Mouse (Mus musculus) ES-E14 (cell line): ENCODE measurements around the gene Lin54. TPM values are rescaled to one million over a fixed set of nuclear protein-coding genes. Genes with fewer than 3 reads are reported as not detected.

Experiments used
- DNase-seq: peaks from one replicate; pipeline ENCODE4 v3.0.0-alpha.2; 2013; ENCODE audit warnings: low read depth, low spot score
- H3K27ac ChIP-seq: 2 replicates; pipeline ENCODE4 v1.5.1; 2012; ENCODE audit warnings: low read depth, mild to moderate bottlenecking, low read length, moderate library complexity, mixed read lengths; ENCODE audit not compliant: poor library complexity, insufficient read depth, severe bottlenecking
- H3K36me3 ChIP-seq: 2 replicates; pipeline ENCODE4 v1.6.1; 2012; ENCODE audit warnings: mild to moderate bottlenecking, low read length, moderate library complexity, mixed read lengths; ENCODE audit not compliant: control insufficient read depth, poor library complexity, insufficient read depth, severe bottlenecking
- H3K4me1 ChIP-seq, 2 experiments: fragments of 150-350 bp in 1 of 2; sonication (generic) in 1 of 2; 2 replicates each; pipeline ENCODE4 v1.6.1; 2012; ENCODE audit warnings: low read length in 2 of 2, mild to moderate bottlenecking in 1 of 2, mixed read lengths in 1 of 2; ENCODE audit not compliant: control insufficient read depth in 2 of 2, insufficient read depth in 2 of 2, poor library complexity in 1 of 2
- H3K4me3 ChIP-seq, 2 experiments: fragments of 150-350 bp in 1 of 2; sonication (generic) in 1 of 2; 2 replicates each; pipeline ENCODE4 v1.5.1; 2012; ENCODE audit warnings: low read length in 2 of 2, low read depth in 1 of 2, mild to moderate bottlenecking in 1 of 2, mixed read lengths in 1 of 2; ENCODE audit not compliant: insufficient read depth in 1 of 2, poor library complexity in 1 of 2, severe bottlenecking in 1 of 2
- H3K9ac ChIP-seq: 2 replicates; pipeline ENCODE4 v1.6.1; 2012; ENCODE audit warnings: low read depth, mild to moderate bottlenecking, low read length, mixed read lengths; ENCODE audit not compliant: poor library complexity, insufficient read depth, severe bottlenecking
- H3K9me3 ChIP-seq: fragments of 150-350 bp; sonication (generic); 2 replicates; pipeline ENCODE4 v1.6.1; 2012; ENCODE audit warnings: low read depth, mild to moderate bottlenecking, low read length; ENCODE audit not compliant: control insufficient read depth, insufficient read depth
- CHD2 ChIP-seq: IDR thresholded peaks from 2 replicates; pipeline ENCODE4 v1.6.1; 2014; ENCODE audit warnings: mild to moderate bottlenecking, low read depth, low read length, inconsistent platforms
- HCFC1 ChIP-seq: IDR thresholded peaks from 2 replicates; pipeline ENCODE4 v1.6.1; 2012; ENCODE audit warnings: low read length, inconsistent platforms, borderline replicate concordance; ENCODE audit not compliant: insufficient read depth
- MAFK ChIP-seq: IDR thresholded peaks from 2 replicates; pipeline ENCODE4 v1.6.1; 2014; ENCODE audit warnings: mild to moderate bottlenecking, low read depth, low read length, inconsistent platforms; ENCODE audit not compliant: insufficient read depth
- ZC3H11A ChIP-seq: IDR thresholded peaks from 2 replicates; pipeline ENCODE4 v1.6.1; 2012; ENCODE audit warnings: low read depth, mild to moderate bottlenecking, inconsistent platforms, low read length, borderline replicate concordance
- ZNF384 ChIP-seq: IDR thresholded peaks from 2 replicates; pipeline ENCODE4 v1.6.1; 2012; ENCODE audit warnings: low read depth, low read length, inconsistent platforms
- in situ Hi-C, 2 experiments: fragments of 600-800 bp; cut with MboI; formaldehyde crosslinking; loops; one replicate each; pipeline ENCODE4 v1.15.1; 2025; ENCODE audit warnings: low sequenced_read_pairs in 2 of 2, inconsistent platforms in 1 of 2; ENCODE audit not compliant: unreplicated experiment in 2 of 2
- total RNA-seq: library from RNA; depleted of rRNA; stranded (reverse); fragments of 300-350 nt; gene quantifications from 2 replicates; pipeline ENCODE4 v1.2.3, GENCODE M21; 2012

The Lin54 gene
- total RNA-seq, 1 experiment = 27.8 TPM

DNA sequence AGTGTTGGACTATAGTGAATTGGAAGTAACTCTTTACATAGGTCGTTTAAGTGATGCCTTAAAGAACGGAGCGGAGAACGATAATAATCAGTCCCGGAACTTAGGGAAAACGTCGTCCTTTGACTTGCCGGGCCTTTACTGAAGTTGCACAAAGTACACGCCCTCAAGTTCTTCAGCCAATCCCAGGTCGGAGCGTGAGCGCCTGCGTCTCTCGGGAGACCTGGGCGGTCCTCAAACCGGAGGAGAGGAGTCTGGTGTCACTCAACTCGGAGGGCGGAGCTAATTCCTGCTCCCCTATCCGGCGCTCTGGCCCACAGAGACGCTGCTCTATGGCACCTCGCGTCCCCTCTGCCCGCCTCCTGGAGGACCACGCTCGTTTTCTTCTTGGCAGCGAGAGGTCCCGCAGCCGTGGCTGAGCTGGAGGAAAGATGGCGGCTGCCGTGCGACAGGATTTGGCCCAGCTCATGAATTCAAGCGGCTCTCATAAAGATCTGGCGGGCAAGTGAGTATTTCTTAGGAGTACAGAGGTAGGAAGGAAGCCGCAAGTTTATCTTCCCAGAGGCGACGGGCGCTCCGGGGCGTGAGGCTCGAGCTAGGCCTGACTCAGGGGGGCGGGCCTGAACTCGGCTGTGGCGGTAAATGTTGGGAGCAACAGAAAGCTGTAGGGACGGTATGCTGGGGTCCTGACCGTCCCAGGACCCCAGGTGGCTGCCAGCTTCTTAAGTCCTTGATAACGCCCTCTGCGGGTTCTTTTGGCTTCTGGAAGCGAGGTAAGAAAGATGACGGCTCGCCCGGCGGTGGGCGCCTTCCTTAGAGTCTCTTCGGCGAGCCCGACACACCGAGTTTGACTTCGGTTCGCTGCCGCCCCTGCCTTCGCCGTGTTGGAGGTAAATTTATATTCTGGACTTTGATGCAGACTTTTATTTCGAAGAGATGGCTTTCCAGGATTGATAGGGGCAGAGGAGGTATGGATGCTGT is 17.9 kb upstream of the Lin54 start, which contains the start of gene Cops4:
Gene Cops4, plus strand, starts transcription at position 261 of the 978 bp plus-strand sequence.
- TF ChIP-seq MAFK = no peak
- TF ChIP-seq CHD2 = no peak
- no peak for TF ChIP-seq ZC3H11A
- TF ChIP-seq HCFC1 = peak; percentile 81; the same call in 1 of the 2 replicates
- no peak for TF ChIP-seq ZNF384
- H3K9me3 ChIP-seq = no peaks in the 10 kb centered on the region; the same call in 1 of the 2 replicates
- H3K4me1 ChIP-seq = 0 out of 4 replicates have a peak, but pooled peaks cover 0 to 2% of the 10 kb centered on the region in 2 experiments
- peak within 1 kb of the TSS; percentile 85 for H3K9ac ChIP-seq
- peak within 1 kb of the TSS; percentile 93 to 96 for H3K4me3 ChIP-seq
- peak; percentile 98 for DNase-seq
- in situ Hi-C loops = no loop called here
- 0 out of 2 replicates have a peak within 1 kb of the TSS, but pooled peaks have one; percentile 4 for H3K27ac ChIP-seq
- H3K36me3 ChIP-seq = peaks cover 8% of the 10 kb centered on the region

DNA sequence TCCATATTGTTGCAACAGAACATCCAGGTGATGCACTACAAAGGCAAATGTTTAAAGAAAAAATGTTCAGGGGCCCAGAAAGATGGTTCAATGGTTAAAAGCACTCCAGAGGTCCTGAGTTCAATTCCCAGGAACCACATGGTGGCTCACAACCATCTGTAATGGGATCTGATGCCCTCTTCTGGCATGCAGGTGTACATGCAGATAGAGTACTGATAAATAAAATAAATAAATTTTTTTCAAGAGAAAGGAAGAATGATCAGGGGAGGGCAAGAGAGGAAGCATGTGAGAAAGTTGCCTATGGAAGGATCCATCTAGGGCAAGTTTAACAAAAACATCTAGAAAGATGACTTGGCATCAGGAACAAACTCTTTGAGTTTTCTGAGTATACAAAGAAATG is 12.1 kb upstream of the Lin54 start:
- DNase-seq = no peak
- in situ Hi-C loops = no loop called here
- Histone ChIP-seq H3K4me1 (0 out of 4 replicates have a peak, but pooled peaks cover 0 to under 1% of the 10 kb centered on the region in 2 experiments), H3K9me3 (no peaks in the 10 kb centered on the region), H3K36me3 (no peaks in the 10 kb centered on the region), H3K27ac (no peak overlapping the region), H3K9ac (no peak overlapping the region), H3K4me3 (no peak overlapping the region)
- TF ChIP-seq CHD2 = no peak
- TF ChIP-seq ZC3H11A = no peak
- TF ChIP-seq ZNF384 = no peak
- TF ChIP-seq HCFC1 = no peak
- TF ChIP-seq MAFK = no peak

GRCm38 (mm10) chr5:100509247-100509646 is 8.8 kb upstream of the Lin54 start:
- in situ Hi-C loops = no loop called here
- TF ChIP-seq ZC3H11A (no peak), HCFC1 (no peak), CHD2 (no peak), ZNF384 (no peak), MAFK (no peak)
- Histone ChIP-seq H3K4me1 (no peaks in the 10 kb centered on the region), H3K27ac (no peak overlapping the region), H3K4me3 (no peak overlapping the region), H3K9ac (no peak overlapping the region), H3K9me3 (no peaks in the 10 kb centered on the region), H3K36me3 (no peaks in the 10 kb centered on the region)
- no peak for DNase-seq

- in situ Hi-C loops = no loop called here
- no peak overlapping the region; the same call in 1 of the 2 replicates for H3K9ac ChIP-seq
These were observed 828 bp upstream of the Lin54 start for GRCm38 (mm10) chr5:100501267-100501666.

More at GRCm38 (mm10) chr5:100501267-100501666, 828 bp upstream of the Lin54 start:
- Histone ChIP-seq H3K36me3 (no peaks in the 10 kb centered on the region), H3K4me1 (peaks cover 0 to 4% of the 10 kb centered on the region in 2 experiments; a peak in 1 of 4 replicates), H3K4me3 (no peak overlapping the region), H3K27ac (no peak overlapping the region), H3K9me3 (no peaks in the 10 kb centered on the region; the same call in 1 of the 2 replicates)
- TF ChIP-seq ZC3H11A = no peak
- TF ChIP-seq MAFK = no peak
- TF ChIP-seq ZNF384 = no peak
- TF ChIP-seq CHD2 = no peak
- no peak for TF ChIP-seq HCFC1
- no peak for DNase-seq
